Mouse (Mus musculus): ENCODE measurements around the gene Sh3d19.

DNA sequence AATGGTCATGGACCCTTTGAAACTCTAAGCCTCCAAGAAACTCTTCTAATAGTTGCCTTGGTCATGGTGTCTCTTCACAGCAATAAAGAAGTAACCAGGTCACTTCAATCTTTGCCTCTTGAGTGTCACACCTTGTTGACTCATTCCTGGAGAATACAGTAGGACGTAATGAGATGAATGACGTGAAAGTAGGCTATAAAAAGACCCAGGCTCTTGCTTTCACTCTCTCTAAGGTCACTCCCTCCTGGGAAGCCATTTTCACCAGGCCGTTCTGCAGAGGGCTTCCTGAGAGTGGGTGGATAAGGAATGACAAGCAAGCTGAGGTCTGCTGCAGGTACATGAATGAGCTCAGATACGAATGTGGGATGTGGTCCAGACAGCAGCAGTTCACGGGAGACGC, 40.5 kb downstream of the Sh3d19 start:
- TF ChIP-seq EP300 (optimal IDR thresholded peaks at IDR 0.05) (no peak), CTCF (IDR thresholded peaks at IDR 0.05; ENCODE audit: low read depth) (no peak)
